Mouse (Mus musculus): ENCODE results near the gene Sntb2.

GRCm38 (mm10) chr8:106964573-106964972 lies 29.0 kb downstream of the Sntb2 start:
- no peak for TF ChIP-seq CTCF (conservative IDR thresholded peaks at IDR 0.05; ENCODE audit: low read length)
- no peak for TF ChIP-seq POU5F1 (IDR thresholded peaks at IDR 0.05; ENCODE audit: borderline replicate concordance, low read length)
